Mouse (Mus musculus) cerebellum, adult 2 months (tissue): ENCODE measurements at regions not wholly inside any gene's neighbourhood (a gene's known extent, or its start where the extent isn't known, plus 50 kb on each side); places are given as distances from the start of the nearest gene placed in this dataset.

ENCODE experiments used
- DNase-seq, 2 experiments: peaks; one replicate each; pipeline ENCODE4 v3.0.0; 2021
- H3K27ac ChIP-seq: fragments of 200-500 bp; 2 replicates; pipeline ENCODE4 v1.5.1; 2012; ENCODE audit warnings: low read length, control low read depth, inconsistent platforms; ENCODE audit not compliant: insufficient read depth
- H3K27me3 ChIP-seq: fragments of 200-500 bp; 2 replicates; pipeline ENCODE4 v1.6.1; 2012; ENCODE audit warnings: inconsistent platforms, mild to moderate bottlenecking, low read length, moderate library complexity; ENCODE audit not compliant: control insufficient read depth, insufficient read depth
- H3K4me1 ChIP-seq: fragments of 200-500 bp; 2 replicates; pipeline ENCODE4 v1.6.1; 2011; ENCODE audit warnings: low read length; ENCODE audit not compliant: control insufficient read depth, insufficient read depth
- H3K4me3 ChIP-seq: fragments of 200-500 bp; replicated peaks from 2 replicates; pipeline ENCODE3; 2011; ENCODE audit warnings: mild to moderate bottlenecking, low read depth, low read length, control low read depth; ENCODE audit not compliant: insufficient read depth
- CTCF ChIP-seq: fragments of 200-500 bp; IDR thresholded peaks from 2 replicates; pipeline ENCODE4 v1.5.1; 2011; ENCODE audit warnings: low read depth, mild to moderate bottlenecking, control low read depth, low read length, moderate library complexity, borderline replicate concordance; ENCODE audit not compliant: insufficient read depth
- POLR2A ChIP-seq: fragments of 200-500 bp; IDR thresholded peaks from 2 replicates; pipeline ENCODE4 v1.6.1; 2011; ENCODE audit warnings: low read length, control low read depth, borderline replicate concordance; ENCODE audit not compliant: insufficient read depth
- WGBS: fragments of 180-500 bp; shearing (Covaris S2); methylation state at CpG from one replicate; pipeline ENCODE4 v1.1.7; 2018; 5-methylcytosine and 5-hydroxymethylcytosine counted together

DNA sequence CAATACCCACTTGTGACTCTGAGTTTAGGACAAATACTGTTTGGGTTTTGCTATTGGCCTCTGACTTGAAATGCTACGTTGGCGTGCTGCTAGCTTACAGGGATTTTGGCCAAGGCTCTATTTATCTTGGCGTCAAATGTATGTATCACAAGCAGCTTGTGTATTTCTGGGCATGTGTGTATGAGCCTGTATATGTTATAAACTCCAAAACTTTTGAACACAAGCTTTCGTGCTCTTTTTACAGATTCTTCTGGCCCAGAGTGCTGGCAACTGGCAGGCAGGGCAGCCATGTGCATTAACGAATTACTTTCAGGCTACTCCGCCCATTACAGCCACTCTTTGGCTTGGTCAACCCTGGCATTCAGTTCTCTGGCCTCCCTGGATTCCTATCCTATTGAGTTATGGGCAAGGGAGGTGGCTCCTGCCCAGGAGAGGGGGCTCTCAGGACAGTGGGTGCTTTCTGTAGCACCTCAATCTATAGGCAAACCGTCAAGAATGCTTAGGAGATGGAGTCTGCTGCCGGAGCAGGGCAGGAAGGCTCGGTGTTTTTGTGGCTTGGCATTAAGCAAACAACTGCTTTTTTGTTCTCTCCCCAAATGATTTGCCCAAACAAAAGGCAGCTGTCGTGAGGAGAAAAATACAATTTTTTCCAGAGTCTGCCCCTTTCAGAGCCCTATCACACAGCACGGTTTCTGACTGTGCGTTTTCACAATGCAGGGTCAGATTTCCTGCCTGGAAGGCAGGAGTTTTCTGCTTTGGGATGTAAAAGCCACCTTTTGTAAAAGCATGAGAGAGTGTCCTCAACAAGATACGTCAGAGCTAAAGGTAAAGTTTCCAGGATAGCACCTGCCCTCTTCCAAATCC lies 465.0 kb downstream of the Ccdc171 start:
- no peak for TF ChIP-seq CTCF
- no peak for TF ChIP-seq POLR2A
- 56% methylated on average over 13 of the region's 13 CpGs for WGBS
- no peak for DNase-seq
- Histone ChIP-seq H3K27ac (no peak overlapping the region), H3K27me3 (no peaks in the 10 kb centered on the region), H3K4me3 (no peak overlapping the region), H3K4me1 (no peaks in the 10 kb centered on the region)

DNA sequence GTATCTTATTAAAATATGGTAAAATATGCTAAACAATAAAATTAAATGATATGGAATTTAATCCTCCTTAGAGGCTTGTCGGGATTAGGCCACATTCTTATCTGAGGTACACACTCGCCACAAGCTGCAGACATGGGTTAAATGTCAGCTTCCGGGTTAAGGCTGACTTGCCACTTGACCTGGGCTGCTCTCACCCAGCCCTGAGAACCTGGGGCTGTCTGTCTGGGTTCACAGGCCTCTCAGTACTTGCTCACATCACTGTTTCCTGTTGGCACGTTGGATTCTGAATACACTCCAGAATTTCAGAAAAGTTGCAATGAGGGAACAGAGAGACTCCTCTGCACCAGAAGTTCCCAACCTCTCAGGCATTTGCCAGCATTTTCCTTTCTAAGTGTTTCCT lies 465.9 kb downstream of the Ccdc171 start:
- no peaks in the 10 kb centered on the region for H3K27me3 ChIP-seq

DNA sequence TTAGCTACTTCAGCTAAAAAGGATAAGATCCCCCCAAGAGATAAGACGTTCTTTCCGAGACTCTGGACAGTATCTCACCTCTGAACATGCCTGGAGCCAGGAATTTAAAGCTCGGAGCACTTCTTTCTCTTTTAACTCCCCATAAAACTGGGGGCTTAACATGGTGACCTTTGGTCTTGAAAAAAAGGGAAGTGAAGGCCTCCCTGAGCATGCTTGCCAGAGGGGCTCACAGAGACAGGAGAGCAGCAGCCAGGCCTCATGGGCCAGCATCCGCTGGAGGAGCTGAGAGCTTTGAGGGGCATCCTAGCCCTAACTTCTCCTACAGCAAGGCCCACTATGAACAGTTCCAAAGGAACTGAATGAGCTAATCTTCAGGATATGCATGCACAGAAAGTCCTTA lies 471.7 kb downstream of the Ccdc171 start:
- no peak for DNase-seq
- Histone ChIP-seq H3K27me3 (no peaks in the 10 kb centered on the region), H3K4me1 (no peaks in the 10 kb centered on the region; the same call in 1 of the 2 replicates), H3K4me3 (no peak overlapping the region), H3K27ac (no peak overlapping the region)
- WGBS: 92% methylated on average over 4 of the region's 4 CpGs
- TF ChIP-seq CTCF (no peak), POLR2A (no peak)

More for the DNA sequence above, 465.9 kb downstream of the Ccdc171 start:
- Histone ChIP-seq H3K4me1 (no peaks in the 10 kb centered on the region), H3K27ac (no peak overlapping the region), H3K4me3 (no peak overlapping the region)
- WGBS: 77% methylated on average over 4 of the region's 4 CpGs
- no peak for DNase-seq
- no peak for TF ChIP-seq CTCF
- TF ChIP-seq POLR2A: no peak

DNA sequence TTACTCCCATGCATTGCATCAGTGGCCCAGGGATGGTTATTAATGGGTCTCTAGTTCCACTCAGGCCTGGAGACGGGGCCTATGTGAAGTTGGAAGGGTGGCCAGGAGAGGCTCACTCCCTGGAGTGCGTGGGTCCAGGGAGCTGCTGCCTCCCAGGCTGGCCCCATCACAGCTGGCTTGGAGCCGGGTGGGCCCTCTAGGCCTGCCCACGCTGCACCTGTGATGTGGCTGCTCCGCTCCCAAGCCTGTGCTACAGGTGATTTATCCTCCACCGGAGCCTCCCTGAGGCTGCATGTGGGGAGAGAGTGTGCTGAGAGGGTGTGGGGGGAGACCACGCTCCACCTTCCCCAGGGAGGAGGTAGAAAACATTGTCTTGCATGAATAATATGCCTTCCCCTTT lies 476.3 kb downstream of the Ccdc171 start:
- Histone ChIP-seq H3K27ac (no peak overlapping the region), H3K27me3 (no peaks in the 10 kb centered on the region), H3K4me3 (no peak overlapping the region), H3K4me1 (no peaks in the 10 kb centered on the region; the same call in 1 of the 2 replicates)
- WGBS: 76% methylated on average over 7 of the region's 7 CpGs
- TF ChIP-seq POLR2A: no peak
- TF ChIP-seq CTCF: no peak
- DNase-seq: no peak

DNA sequence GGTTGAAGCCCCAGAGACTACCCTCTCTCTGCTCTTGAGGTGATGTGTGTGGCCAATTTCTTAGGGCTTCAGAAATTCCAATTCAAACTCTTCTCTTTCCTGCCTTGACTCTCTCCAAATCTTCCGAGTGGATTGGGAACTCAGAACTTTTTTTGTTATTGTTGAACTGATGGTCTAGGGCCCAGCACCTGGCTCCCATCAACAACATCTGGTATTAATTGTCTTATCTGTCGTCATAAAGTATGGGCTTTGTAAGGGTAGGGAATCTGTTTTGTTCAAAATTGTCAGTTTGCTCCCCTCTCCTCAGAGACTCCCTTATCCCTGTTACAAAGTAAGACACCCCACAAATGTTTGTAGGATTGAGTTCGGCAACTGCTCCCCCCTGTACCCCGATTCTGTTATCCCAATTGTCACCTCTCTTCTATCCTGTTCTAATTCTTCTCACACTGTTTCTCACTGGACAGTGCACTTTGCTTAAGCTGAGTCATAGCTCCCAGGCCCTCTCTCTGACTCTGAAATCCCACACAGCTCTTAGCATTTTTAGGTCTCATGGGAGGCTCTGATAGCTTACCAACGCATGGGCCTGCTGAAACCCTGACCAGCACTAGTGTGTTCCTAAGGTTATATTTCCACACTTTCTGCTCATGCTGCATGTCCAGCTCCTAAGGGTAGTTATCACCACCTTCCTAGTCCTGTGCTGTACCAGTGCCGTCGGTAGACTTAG lies 478.9 kb downstream of the Ccdc171 start:
- 91% methylated on average over 7 of the region's 7 CpGs for WGBS
- no peaks in the 10 kb centered on the region for H3K27me3 ChIP-seq
- TF ChIP-seq POLR2A: no peak
- TF ChIP-seq CTCF: no peak
- no peak for DNase-seq
- no peaks in the 10 kb centered on the region; the same call in 1 of the 2 replicates for H3K4me1 ChIP-seq
- no peak overlapping the region for H3K27ac ChIP-seq
- no peak overlapping the region for H3K4me3 ChIP-seq

DNA sequence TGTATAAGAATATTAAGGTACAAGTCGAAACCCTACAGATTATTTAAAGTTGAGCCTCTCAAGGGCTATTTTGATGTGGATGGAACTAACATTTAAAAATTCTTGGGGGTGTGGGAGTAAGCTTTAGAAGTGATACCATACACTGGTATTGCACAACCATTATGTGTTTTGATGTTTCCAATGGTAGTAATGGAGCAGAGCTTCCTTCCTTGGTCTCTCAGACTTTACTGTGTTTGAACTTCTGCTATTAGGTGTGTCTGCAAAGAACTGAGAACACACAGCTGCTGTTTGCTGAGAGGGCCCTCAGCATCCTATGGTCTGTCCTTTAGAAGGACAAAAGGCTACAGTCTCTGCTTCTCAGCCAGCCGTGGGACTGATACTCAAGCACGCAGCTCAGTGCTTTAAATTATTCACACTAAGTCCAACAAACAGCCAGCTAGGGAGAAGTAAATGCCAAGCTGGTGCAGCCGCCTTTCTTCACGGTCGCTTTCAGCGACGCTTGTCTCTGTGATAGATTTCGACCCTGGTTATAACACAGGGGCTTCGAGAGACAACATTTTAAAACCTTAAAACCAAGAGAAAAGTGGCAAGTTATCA lies 479.5 kb downstream of the Ccdc171 start:
- Histone ChIP-seq H3K4me1 (no peaks in the 10 kb centered on the region; the same call in 1 of the 2 replicates), H3K27me3 (no peaks in the 10 kb centered on the region), H3K27ac (no peak overlapping the region), H3K4me3 (no peak overlapping the region)
- TF ChIP-seq CTCF (no peak), POLR2A (no peak)
- WGBS: 61% methylated on average over 10 of the region's 10 CpGs
- DNase-seq: no peak

DNA sequence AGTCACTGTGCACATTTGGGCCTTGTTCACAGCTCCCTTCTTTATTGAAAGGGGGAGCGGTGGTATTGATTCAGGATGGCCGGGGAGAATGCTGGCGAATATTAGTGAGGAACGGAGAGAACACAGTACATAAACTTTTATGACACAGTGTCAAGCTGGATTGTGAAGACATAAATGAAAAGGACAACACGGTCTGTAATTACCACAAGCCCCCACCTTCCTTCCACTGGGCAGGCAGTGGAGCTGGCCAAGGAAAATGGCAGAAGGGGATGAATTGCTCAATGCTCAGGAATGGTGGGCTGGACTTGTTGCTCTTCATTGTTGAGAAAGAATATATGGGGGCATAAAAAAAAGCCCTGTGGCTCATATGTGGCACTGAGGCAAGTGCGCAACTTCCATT lies 486.6 kb downstream of the Ccdc171 start:
- Histone ChIP-seq H3K4me3 (no peak overlapping the region), H3K27me3 (no peaks in the 10 kb centered on the region), H3K4me1 (peaks cover 7% of the 10 kb centered on the region), H3K27ac (no peak overlapping the region)
- DNase-seq: no peak
- 94% methylated on average over 6 of the region's 6 CpGs for WGBS
- no peak for TF ChIP-seq CTCF
- no peak for TF ChIP-seq POLR2A
